Mouse (Mus musculus) intestine, embryonic 15.5 days (tissue): ENCODE data around the gene Zbtb38. TPM values are rescaled to one million over a fixed set of nuclear protein-coding genes. Genes with fewer than 3 reads are reported as not detected.

ENCODE experiments used
- ATAC-seq: fragments of 200-750 bp; cut with Nextera tagmentation; 2 replicates; pipeline ENCODE4 v1.8.0; 2017; ENCODE audit warnings: moderate TSS enrichment, moderate library complexity
- H3K27ac ChIP-seq: fragments of 300-500 bp; sonication (generic); 2 replicates; pipeline ENCODE4 v1.5.1; 2015; ENCODE audit warnings: mild to moderate bottlenecking, inconsistent platforms
- H3K27me3 ChIP-seq: fragments of 300-500 bp; sonication (generic); replicated peaks from 2 replicates; pipeline ENCODE4 v1.6.1; 2015; ENCODE audit warnings: inconsistent platforms
- H3K36me3 ChIP-seq: fragments of 300-500 bp; sonication (generic); 2 replicates; pipeline ENCODE4 v1.6.1; 2015; ENCODE audit warnings: inconsistent platforms
- H3K4me1 ChIP-seq: fragments of 300-500 bp; sonication (generic); replicated peaks from 2 replicates; pipeline ENCODE4 v1.6.1; 2015; ENCODE audit warnings: inconsistent platforms
- H3K4me2 ChIP-seq: fragments of 300-500 bp; sonication (generic); replicated peaks from 2 replicates; pipeline ENCODE4 v1.6.1; 2015; ENCODE audit warnings: mild to moderate bottlenecking, inconsistent platforms
- H3K4me3 ChIP-seq: fragments of 300-500 bp; sonication (generic); replicated peaks from 2 replicates; pipeline ENCODE4 v1.5.1; 2015; ENCODE audit warnings: inconsistent platforms
- H3K9ac ChIP-seq: fragments of 300-500 bp; sonication (generic); 2 replicates; pipeline ENCODE4 v1.6.1; 2015; ENCODE audit warnings: inconsistent platforms
- H3K9me3 ChIP-seq: fragments of 300-500 bp; sonication (generic); 2 replicates; pipeline ENCODE4 v1.6.1; 2016; ENCODE audit warnings: inconsistent platforms
- WGBS: fragments of 180-500 bp; shearing (Covaris S2); methylation state at CpG from one replicate; pipeline ENCODE4 v1.1.7; 2015; 5-methylcytosine and 5-hydroxymethylcytosine counted together
- polyA plus RNA-seq: library from polyadenylated mRNA; unstranded; fragments of >200 nt; fragmentation: Nextera tagmentation; extraction: Ambion mirVana; gene quantifications from 2 replicates; pipeline ENCODE4 v1.2.1, GENCODE M21; 2015

Zbtb38 gene
- polyA plus RNA-seq, 1 experiment from 2014 or later = 22.9 TPM

GRCm38 (mm10) chr9:96738563-96739355 is 13.9 kb downstream of the Zbtb38 start:
- H3K36me3 ChIP-seq = no peaks in the 10 kb centered on the region
- no peak overlapping the region for H3K27ac ChIP-seq
- H3K27me3 ChIP-seq = no peaks in the 10 kb centered on the region
- H3K4me3 ChIP-seq = no peak overlapping the region
- 89% methylated on average over 13 of the region's 13 CpGs for WGBS
- H3K9ac ChIP-seq = no peak overlapping the region
- ATAC-seq = no peak
- H3K9me3 ChIP-seq = no peaks in the 10 kb centered on the region
- H3K4me1 ChIP-seq = 0 out of 2 replicates have a peak, but pooled peaks cover 10% of the 10 kb centered on the region
- no peak overlapping the region for H3K4me2 ChIP-seq

GRCm38 (mm10) chr9:96735946-96736345 is 16.7 kb downstream of the Zbtb38 start:
- H3K9me3 ChIP-seq = no peaks in the 10 kb centered on the region
- no peaks in the 10 kb centered on the region for H3K27me3 ChIP-seq
- H3K4me2 ChIP-seq = no peak overlapping the region
- no peak for ATAC-seq
- H3K36me3 ChIP-seq = no peaks in the 10 kb centered on the region
- peaks cover 11% of the 10 kb centered on the region for H3K4me1 ChIP-seq
- no peak overlapping the region for H3K27ac ChIP-seq
- H3K4me3 ChIP-seq = no peak overlapping the region
- 50% methylated on average over 4 of the region's 4 CpGs for WGBS
- H3K9ac ChIP-seq = no peak overlapping the region

DNA sequence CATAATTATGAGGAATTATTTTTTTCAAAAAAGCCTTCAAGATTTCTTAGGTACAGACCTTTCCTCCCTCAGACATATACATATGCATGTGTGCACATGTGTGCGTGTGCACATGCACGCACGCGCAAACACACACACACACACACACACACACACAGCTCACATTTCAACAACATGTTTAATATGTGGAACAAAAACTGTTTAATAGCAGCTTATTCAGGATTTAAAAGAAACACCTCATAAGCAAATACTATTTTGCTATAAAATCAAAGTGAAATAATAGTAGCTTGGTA is 19.3 kb downstream of the Zbtb38 start:
- Histone ChIP-seq H3K9me3 (no peaks in the 10 kb centered on the region), H3K4me3 (no peak overlapping the region), H3K9ac (no peak overlapping the region), H3K4me2 (no peak overlapping the region), H3K27me3 (no peaks in the 10 kb centered on the region), H3K4me1 (peaks cover 7% of the 10 kb centered on the region), H3K36me3 (no peaks in the 10 kb centered on the region), H3K27ac (no peak overlapping the region)
- WGBS = 97% methylated on average over 4 of the region's 4 CpGs
- ATAC-seq = no peak

DNA sequence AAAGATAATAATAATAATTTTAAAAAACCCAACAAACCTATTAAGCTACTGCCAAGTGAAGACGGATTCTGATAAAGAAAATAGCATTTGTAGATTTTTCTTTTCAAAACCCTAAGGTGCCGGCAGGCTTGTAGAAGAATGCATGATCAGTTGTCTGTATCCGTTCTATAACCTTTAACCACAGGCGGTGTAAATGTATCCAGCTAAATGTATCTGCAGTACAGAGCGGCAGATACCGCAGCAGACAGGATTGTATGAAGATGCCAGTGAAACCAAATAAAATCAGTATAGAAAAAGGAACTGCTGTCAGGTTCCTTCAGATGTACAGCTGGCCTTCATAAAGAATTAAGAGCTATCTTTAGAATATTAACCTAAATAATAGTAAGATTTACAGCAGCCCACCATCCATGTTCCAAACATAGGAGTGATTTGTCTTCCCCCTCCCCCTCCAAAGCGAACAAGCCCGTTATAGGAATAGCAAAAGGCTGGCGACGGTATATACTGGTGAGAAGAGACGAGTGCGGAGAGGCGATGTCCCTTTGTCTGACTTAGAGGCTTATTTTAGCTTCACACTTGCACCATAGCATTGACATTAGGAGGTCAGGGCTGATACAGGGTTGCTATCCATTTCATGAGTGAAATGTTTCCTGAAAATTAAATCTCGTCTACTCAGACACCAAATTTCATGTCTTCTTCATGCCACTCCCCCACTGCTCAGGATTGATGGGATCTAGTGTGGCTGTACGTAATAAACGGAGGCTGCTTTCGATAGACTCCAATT is 19.8 kb downstream of the Zbtb38 start:
- Histone ChIP-seq H3K4me1 (peaks cover 7% of the 10 kb centered on the region), H3K27me3 (no peaks in the 10 kb centered on the region), H3K4me3 (no peak overlapping the region), H3K4me2 (peak overlapping the region; percentile 47), H3K9me3 (no peaks in the 10 kb centered on the region), H3K36me3 (no peaks in the 10 kb centered on the region), H3K27ac (no peak overlapping the region), H3K9ac (no peak overlapping the region)
- peak; percentile 48; the same call in 1 of the 2 replicates for ATAC-seq
- WGBS = 48% methylated on average over 17 of the region's 17 CpGs

- H3K9me3 ChIP-seq = no peaks in the 10 kb centered on the region
- H3K27ac ChIP-seq = no peak overlapping the region
- peaks cover 7% of the 10 kb centered on the region for H3K4me1 ChIP-seq
- ATAC-seq = no peak; the same call in 1 of the 2 replicates
- H3K4me3 ChIP-seq = no peak overlapping the region
- peak overlapping the region; percentile 42 for H3K4me2 ChIP-seq
- no peak overlapping the region for H3K9ac ChIP-seq
- no peaks in the 10 kb centered on the region for H3K27me3 ChIP-seq
- 48% methylated on average over 14 of the region's 14 CpGs for WGBS
- no peaks in the 10 kb centered on the region for H3K36me3 ChIP-seq
Measured at GRCm38 (mm10) chr9:96731961-96732511, 20.6 kb downstream of the Zbtb38 start.

DNA sequence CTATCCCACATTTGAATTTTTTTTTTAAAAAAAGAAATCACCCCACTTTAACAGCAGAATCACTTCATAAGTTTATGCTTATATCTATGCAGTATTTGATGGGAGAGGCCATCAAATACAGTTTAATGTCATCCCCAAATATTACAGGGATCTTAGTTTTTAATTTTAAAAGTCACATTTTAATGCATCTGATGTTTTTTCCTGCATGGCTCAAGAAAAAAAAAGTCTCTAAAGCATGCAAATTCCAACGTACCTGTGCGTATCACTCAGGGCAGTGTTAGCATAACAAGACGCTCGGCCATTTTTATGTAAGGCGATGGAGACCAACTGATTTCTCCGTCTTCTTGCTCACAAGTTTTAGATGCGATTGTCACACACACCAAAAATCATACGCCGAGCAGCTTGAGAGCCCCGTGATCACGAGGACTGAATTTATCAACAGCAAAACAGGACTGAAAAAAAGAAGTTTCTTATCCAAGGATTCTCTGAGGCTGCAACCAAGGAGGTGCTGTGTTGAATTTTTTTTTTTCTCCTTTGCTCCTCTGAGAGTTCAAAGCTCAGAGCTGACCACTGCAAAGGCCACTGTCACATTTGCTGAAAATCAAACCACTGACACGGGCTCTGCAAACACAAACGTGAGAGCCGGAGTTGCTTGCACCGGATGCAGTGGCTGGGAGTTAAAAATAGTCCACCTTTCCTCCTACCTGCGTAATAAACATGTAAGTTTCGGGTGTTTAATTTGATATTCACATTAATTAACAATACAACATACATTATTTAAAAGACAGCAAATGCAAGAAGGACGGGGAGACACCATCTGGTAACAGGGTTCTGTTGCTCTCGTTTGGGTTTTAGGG is 21.4 kb downstream of the Zbtb38 start:
- no peak for ATAC-seq
- Histone ChIP-seq H3K36me3 (no peaks in the 10 kb centered on the region), H3K27me3 (no peaks in the 10 kb centered on the region), H3K4me2 (no peak overlapping the region), H3K4me1 (peaks cover 7% of the 10 kb centered on the region), H3K4me3 (no peak overlapping the region), H3K27ac (no peak overlapping the region), H3K9me3 (no peaks in the 10 kb centered on the region), H3K9ac (no peak overlapping the region)
- WGBS = 83% methylated on average over 19 of the region's 19 CpGs

DNA sequence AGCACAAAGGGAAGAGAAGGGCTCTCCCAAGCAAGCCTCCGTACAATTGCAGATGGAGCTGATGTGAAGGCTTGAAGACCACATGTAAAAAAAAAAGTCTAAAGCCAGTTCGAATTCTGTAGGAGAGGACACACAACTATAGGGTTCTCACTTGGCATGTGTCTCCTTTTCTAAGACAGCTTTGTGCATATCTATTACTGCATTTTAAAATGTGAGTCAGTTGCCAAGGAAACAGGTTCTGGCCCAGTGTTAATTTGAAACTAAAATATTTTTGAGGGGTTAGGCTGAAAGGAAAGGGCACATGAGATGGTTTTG is 22.4 kb downstream of the Zbtb38 start:
- no peaks in the 10 kb centered on the region for H3K27me3 ChIP-seq
- H3K4me2 ChIP-seq = no peak overlapping the region
- H3K9me3 ChIP-seq = no peaks in the 10 kb centered on the region
- ATAC-seq = no peak
- H3K4me3 ChIP-seq = no peak overlapping the region
- no peak overlapping the region for H3K27ac ChIP-seq
- H3K9ac ChIP-seq = no peak overlapping the region
- 82% methylated on average over 2 of the region's 2 CpGs for WGBS
- H3K4me1 ChIP-seq = peaks cover 4% of the 10 kb centered on the region
- H3K36me3 ChIP-seq = no peaks in the 10 kb centered on the region

GRCm38 (mm10) chr9:96729537-96730310 is 22.9 kb downstream of the Zbtb38 start:
- Histone ChIP-seq H3K4me2 (no peak overlapping the region), H3K9ac (no peak overlapping the region), H3K36me3 (no peaks in the 10 kb centered on the region), H3K9me3 (no peaks in the 10 kb centered on the region), H3K4me3 (no peak overlapping the region), H3K27ac (no peak overlapping the region), H3K4me1 (peaks cover 4% of the 10 kb centered on the region), H3K27me3 (no peaks in the 10 kb centered on the region)
- ATAC-seq = no peak
- WGBS = 72% methylated on average over 10 of the region's 10 CpGs

DNA sequence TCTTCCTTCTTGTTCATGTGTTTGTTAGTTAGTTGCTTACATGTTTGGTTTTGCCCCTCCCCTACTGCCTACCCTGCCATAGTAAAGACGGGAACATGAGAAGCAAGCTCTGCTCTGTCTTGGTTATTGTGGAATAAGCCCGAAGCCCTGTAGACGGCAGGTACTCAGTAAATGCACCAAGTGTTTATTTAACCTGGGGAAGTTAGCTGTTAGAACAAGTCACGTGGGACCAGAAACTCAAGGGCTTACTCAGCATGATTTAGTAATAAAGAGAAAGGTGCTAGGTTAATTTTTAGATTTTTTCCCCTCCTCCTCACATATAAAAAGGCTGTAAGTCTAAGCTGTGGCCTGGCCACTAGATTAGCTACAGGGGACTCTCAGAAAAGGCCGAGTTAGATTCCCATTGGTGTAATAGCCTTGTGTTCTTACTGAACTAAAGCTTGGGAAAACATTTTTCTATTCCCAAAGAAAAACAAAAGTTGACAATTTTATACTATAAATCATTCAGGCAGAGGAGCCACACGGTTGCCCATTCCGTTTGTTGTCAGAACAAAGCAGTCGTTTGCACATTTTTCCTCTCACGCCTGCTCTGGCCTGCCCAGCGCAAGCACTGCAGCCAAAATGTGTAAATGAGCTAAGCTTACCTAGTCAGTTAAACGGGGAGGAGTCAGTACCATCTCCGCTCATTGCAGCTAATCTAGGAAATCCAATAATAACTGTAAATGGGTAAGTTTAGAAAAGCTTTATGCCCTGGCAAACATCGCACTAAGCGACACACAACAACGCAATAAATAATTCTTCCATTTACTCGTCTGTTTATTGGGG is 24.1 kb downstream of the Zbtb38 start:
- H3K27ac ChIP-seq = no peak overlapping the region

DNA sequence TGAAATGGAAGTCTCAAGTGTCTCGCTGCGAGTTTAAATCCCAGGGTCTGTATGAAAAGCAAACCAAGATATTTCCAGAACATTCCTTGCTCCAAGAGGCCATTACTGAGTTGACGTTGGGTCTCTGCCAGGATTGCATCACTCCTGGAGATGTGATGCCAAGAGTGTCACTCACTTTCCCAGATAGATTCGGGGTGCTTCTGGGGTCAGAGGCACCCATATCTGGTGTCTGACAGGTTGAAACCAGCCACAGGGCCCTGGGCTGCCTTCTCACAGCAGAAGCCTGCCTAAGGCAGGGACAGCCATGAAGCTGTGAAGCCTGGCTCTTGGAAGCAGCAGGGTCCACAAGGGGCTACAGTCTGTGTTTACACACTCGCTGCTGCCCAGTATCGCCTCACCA is 24.9 kb downstream of the Zbtb38 start:
- H3K36me3 ChIP-seq = no peaks in the 10 kb centered on the region
- H3K9me3 ChIP-seq = no peaks in the 10 kb centered on the region
- ATAC-seq = no peak
- no peaks in the 10 kb centered on the region for H3K27me3 ChIP-seq
- no peak overlapping the region for H3K4me2 ChIP-seq
- H3K4me3 ChIP-seq = no peak overlapping the region
- H3K9ac ChIP-seq = no peak overlapping the region
- no peak overlapping the region for H3K27ac ChIP-seq
- WGBS = 84% methylated on average over 6 of the region's 6 CpGs
- H3K4me1 ChIP-seq = peaks cover 4% of the 10 kb centered on the region

More for the DNA sequence above, 24.1 kb downstream of the Zbtb38 start:
- Histone ChIP-seq H3K36me3 (no peaks in the 10 kb centered on the region), H3K27me3 (no peaks in the 10 kb centered on the region), H3K4me3 (no peak overlapping the region), H3K4me1 (peaks cover 4% of the 10 kb centered on the region), H3K4me2 (no peak overlapping the region), H3K9ac (no peak overlapping the region), H3K9me3 (no peaks in the 10 kb centered on the region)
- WGBS = 63% methylated on average over 16 of the region's 16 CpGs
- ATAC-seq = no peak
